Mouse (Mus musculus) hindbrain, embryonic 15.5 days (tissue): ENCODE data around the gene Ddx5. TPM values are rescaled to one million over a fixed set of nuclear protein-coding genes. Genes with fewer than 3 reads are reported as not detected.

Source experiments
- ATAC-seq: fragments of 200-750 bp; cut with Nextera tagmentation; 2 replicates; pipeline ENCODE4 v1.8.0; 2017; ENCODE audit warnings: low read depth, moderate number of reproducible peaks, moderate TSS enrichment; ENCODE audit not compliant: low FRiP score
- H3K27ac ChIP-seq: fragments of 300-500 bp; sonication (generic); replicated peaks from 2 replicates; pipeline ENCODE4 v1.5.1; 2015; ENCODE audit warnings: mild to moderate bottlenecking, inconsistent platforms
- H3K27me3 ChIP-seq: fragments of 300-500 bp; sonication (generic); 2 replicates; pipeline ENCODE4 v1.6.1; 2015; ENCODE audit warnings: control low read depth, inconsistent platforms
- H3K36me3 ChIP-seq: fragments of 300-500 bp; sonication (generic); 2 replicates; pipeline ENCODE4 v1.6.1; 2015; ENCODE audit warnings: control low read depth, inconsistent platforms
- H3K4me1 ChIP-seq: fragments of 300-500 bp; sonication (generic); replicated peaks from 2 replicates; pipeline ENCODE4 v1.6.1; 2015; ENCODE audit warnings: control low read depth, inconsistent platforms
- H3K4me2 ChIP-seq: fragments of 300-500 bp; sonication (generic); 2 replicates; pipeline ENCODE4 v1.6.1; 2015; ENCODE audit warnings: moderate library complexity, mild to moderate bottlenecking, inconsistent platforms
- H3K4me3 ChIP-seq: fragments of 300-500 bp; sonication (generic); 2 replicates; pipeline ENCODE4 v1.5.1; 2015; ENCODE audit warnings: mild to moderate bottlenecking, inconsistent platforms
- H3K9ac ChIP-seq: fragments of 300-500 bp; sonication (generic); 2 replicates; pipeline ENCODE4 v1.6.1; 2015; ENCODE audit warnings: inconsistent platforms
- H3K9me3 ChIP-seq: fragments of 300-500 bp; sonication (generic); 2 replicates; pipeline ENCODE4 v1.6.1; 2016; ENCODE audit warnings: control low read depth, inconsistent platforms
- WGBS: fragments of 180-500 bp; shearing (Covaris S2); methylation state at CpG from one replicate; pipeline ENCODE4 v1.1.7; 2015; 5-methylcytosine and 5-hydroxymethylcytosine counted together
- polyA plus RNA-seq: library from polyadenylated mRNA; unstranded; fragments of >200 nt; fragmentation: Nextera tagmentation; extraction: Ambion mirVana; gene quantifications from 2 replicates; pipeline ENCODE4 v1.2.1, GENCODE M21; 2015

Gene Ddx5
- polyA plus RNA-seq, 1 experiment from 2014 or later: 340 TPM

- Histone ChIP-seq H3K9me3 (no peaks in the 10 kb centered on the region), H3K4me2 (peak overlapping the region; percentile 79), H3K27me3 (no peaks in the 10 kb centered on the region), H3K27ac (no peak overlapping the region), H3K4me3 (no peak overlapping the region), H3K36me3 (peaks cover 47% of the 10 kb centered on the region), H3K9ac (no peak overlapping the region), H3K4me1 (peaks cover 23% of the 10 kb centered on the region)
- WGBS: 94% methylated on average over 7 of the region's 7 CpGs
- no peak for ATAC-seq
Observed at GRCm38 (mm10) chr11:106778132-106778531, 10.9 kb downstream of the Ddx5 start.

- Histone ChIP-seq H3K36me3 (peaks cover 47% of the 10 kb centered on the region), H3K27me3 (no peaks in the 10 kb centered on the region), H3K27ac (no peak overlapping the region), H3K4me1 (peaks cover 23% of the 10 kb centered on the region), H3K9ac (no peak overlapping the region), H3K4me2 (no peak overlapping the region), H3K4me3 (no peak overlapping the region), H3K9me3 (no peaks in the 10 kb centered on the region)
- ATAC-seq: no peak
- WGBS: 96% methylated on average over 3 of the region's 3 CpGs
Observed at GRCm38 (mm10) chr11:106777395-106777794, 11.6 kb downstream of the Ddx5 start.

DNA sequence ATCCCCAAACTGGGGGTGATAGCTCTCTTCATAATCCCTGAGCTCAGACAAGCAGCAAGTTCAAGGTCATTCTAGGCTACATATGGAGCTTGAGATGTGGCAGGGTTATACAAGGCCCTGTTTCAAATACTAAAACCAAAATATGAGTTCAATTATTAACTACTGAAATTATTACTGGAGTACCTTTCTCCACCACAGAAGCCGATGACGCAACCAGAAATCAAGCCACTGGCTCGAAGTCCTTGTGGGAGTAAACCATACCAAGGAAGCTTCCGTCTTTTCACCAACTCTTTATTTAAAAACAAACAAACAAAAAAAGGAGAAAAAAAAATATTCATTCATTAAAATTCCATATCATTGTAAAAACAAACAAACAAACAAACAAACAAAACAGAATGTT lies 12.0 kb downstream of the Ddx5 start:
- Histone ChIP-seq H3K36me3 (peaks cover 47% of the 10 kb centered on the region), H3K27me3 (no peaks in the 10 kb centered on the region), H3K9me3 (no peaks in the 10 kb centered on the region), H3K4me2 (no peak overlapping the region), H3K4me3 (no peak overlapping the region), H3K27ac (no peak overlapping the region), H3K9ac (no peak overlapping the region), H3K4me1 (peaks cover 23% of the 10 kb centered on the region)
- WGBS: 100% methylated on average over 4 of the region's 4 CpGs
- no peak for ATAC-seq

DNA sequence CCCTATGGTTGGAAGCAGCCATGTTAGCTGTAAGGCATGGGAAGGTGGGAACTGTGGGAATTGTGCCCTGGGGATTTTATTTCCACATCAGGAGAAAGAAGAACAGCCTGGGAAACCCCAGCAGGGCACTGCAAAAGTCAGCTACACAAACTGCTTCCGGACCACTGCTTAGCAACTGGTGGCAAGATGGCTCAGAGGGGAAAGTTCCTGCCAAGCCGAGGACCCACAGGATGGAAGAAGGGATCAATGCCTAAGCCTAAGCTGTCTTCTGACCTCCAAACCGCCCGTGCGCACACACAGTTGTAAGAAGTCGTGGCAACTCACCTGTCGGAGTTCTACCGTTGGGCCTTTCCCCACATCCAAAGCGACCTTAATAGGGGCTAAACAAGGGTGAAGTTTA lies 15.9 kb downstream of the Ddx5 start:
- ATAC-seq: no peak
- H3K4me1 ChIP-seq: peaks cover 8% of the 10 kb centered on the region; the same call in 1 of the 2 replicates
- no peak overlapping the region for H3K27ac ChIP-seq
- H3K9me3 ChIP-seq: no peaks in the 10 kb centered on the region
- 90% methylated on average over 9 of the region's 9 CpGs for WGBS
- H3K4me2 ChIP-seq: no peak overlapping the region
- H3K4me3 ChIP-seq: no peak overlapping the region
- no peaks in the 10 kb centered on the region for H3K27me3 ChIP-seq
- no peak overlapping the region for H3K9ac ChIP-seq
- peaks cover 60% of the 10 kb centered on the region for H3K36me3 ChIP-seq

DNA sequence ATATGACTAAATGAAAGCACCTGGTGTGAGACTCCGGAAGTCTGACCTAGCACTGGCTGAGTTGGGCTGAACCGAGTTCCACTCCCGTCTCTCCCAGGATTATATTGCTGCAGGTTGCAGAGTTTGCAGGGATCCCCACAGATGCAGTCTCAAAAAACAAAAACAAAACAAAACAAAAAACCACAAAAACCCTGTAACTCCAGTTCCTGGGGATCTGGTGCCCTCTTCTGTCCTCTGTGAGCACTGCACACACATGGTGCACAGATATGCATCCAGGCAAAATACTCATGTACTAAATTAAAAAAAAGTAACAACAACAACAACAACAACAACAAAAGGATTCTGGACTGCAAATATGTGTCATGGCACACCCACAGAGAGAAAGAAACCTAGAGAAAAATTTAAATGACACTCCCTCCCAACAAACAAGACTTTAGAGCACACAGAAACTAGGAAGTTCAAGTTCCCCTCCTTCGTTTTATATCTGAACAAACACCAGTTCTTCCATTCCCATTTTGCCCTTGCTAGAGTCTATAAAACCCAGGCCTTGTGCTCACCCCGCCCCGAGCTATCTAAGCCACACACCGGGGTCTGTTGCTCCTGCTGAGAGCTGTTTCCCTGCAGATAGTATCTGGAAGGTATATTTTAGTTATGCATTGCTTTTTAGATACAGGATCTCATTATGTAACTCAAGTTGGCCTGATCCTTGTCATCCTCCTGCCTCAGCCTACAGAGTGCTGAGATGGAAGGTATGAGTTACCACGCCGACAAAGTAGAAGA lies 18.6 kb downstream of the Ddx5 start:
- 96% methylated on average over 9 of the region's 9 CpGs for WGBS
- peaks cover 71% of the 10 kb centered on the region for H3K36me3 ChIP-seq

DNA sequence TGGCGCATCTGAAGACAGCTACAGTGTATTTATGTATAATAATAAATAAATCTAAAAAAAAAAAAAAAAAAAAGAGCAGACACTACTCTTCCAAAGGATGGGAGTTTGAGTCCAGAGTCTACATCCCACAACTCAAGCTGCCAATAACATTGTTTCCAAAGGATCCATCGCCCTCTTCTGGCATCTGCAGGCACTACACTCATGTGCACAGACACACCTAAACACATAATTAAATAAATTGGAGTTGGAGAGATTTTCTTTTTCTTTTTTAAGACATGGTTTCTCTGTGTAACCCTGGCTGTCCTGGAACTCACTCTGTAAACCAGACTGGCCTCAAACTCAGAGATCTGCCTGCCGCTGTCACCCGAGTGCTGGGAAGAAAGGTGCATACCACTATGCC lies 21.5 kb downstream of the Ddx5 start:
- 93% methylated on average over 4 of the region's 4 CpGs for WGBS
- ATAC-seq: no peak
- no peaks in the 10 kb centered on the region for H3K4me1 ChIP-seq
- H3K9me3 ChIP-seq: no peaks in the 10 kb centered on the region
- no peak overlapping the region for H3K4me3 ChIP-seq
- no peak overlapping the region for H3K9ac ChIP-seq
- no peak overlapping the region for H3K4me2 ChIP-seq
- H3K27me3 ChIP-seq: no peaks in the 10 kb centered on the region
- H3K27ac ChIP-seq: no peak overlapping the region
- H3K36me3 ChIP-seq: peaks cover 44% of the 10 kb centered on the region

More for the DNA sequence above, 18.6 kb downstream of the Ddx5 start:
- Histone ChIP-seq H3K27me3 (no peaks in the 10 kb centered on the region), H3K4me3 (no peak overlapping the region), H3K9ac (no peak overlapping the region), H3K4me2 (no peak overlapping the region), H3K9me3 (no peaks in the 10 kb centered on the region), H3K4me1 (no peaks in the 10 kb centered on the region), H3K27ac (no peak overlapping the region)
- ATAC-seq: no peak

DNA sequence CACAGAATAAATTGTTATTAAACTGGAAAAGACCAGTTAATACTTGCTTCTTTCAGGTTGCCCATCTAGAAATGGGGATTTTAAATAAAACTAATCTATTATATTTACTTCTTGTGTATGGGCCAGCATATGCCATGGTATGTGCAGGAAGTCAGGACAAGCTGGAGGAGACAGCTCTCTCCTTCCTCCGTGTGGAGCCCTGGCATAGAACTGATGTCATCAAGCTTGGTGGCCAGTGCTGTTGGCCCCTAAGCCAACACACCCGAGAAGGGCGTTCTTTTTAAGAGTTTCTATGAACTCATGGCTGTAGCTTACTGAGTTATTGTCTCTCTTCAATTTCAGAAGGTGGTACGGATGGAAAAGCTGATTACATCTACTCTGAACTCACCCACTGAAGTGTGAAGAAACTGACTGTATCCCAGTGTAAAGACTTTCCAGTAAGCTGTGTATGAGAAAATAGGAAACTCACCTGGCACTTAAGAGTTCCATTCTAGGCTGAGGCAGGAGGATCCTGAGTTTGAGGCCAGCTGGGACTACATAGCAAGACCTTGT lies 22.3 kb downstream of the Ddx5 start:
- H3K9me3 ChIP-seq: no peaks in the 10 kb centered on the region
- no peak overlapping the region for H3K27ac ChIP-seq
- 94% methylated on average over 4 of the region's 4 CpGs for WGBS
- no peaks in the 10 kb centered on the region for H3K4me1 ChIP-seq
- no peak overlapping the region for H3K4me3 ChIP-seq
- ATAC-seq: no peak
- H3K27me3 ChIP-seq: no peaks in the 10 kb centered on the region
- H3K9ac ChIP-seq: no peak overlapping the region
- H3K4me2 ChIP-seq: no peak overlapping the region
- H3K36me3 ChIP-seq: peaks cover 38% of the 10 kb centered on the region

DNA sequence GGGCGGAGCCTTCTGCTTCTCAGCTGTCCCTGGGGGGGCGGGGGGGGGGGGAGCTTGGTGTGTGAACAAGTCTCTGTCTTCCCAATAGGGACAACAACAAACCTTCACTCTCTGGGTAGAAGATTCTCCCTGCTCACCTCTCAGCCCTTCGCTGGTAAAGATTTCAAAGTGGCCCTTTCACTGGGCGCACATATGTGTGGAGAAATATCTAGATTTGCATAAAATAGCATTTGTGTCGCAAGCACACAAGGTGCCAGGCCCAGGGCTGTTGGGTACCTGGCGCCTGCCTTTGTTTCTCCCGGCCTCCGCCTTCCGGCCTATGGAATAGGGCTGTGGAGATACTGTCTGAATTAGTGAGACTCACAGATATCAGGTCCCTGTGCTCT lies 26.2 kb downstream of the Ddx5 start:
- H3K27ac ChIP-seq: no peak overlapping the region
- no peak overlapping the region for H3K4me3 ChIP-seq
- no peaks in the 10 kb centered on the region for H3K9me3 ChIP-seq
- ATAC-seq: no peak
- no peaks in the 10 kb centered on the region for H3K4me1 ChIP-seq
- 79% methylated on average over 9 of the region's 9 CpGs for WGBS
- H3K4me2 ChIP-seq: no peak overlapping the region
- no peaks in the 10 kb centered on the region for H3K27me3 ChIP-seq
- H3K9ac ChIP-seq: no peak overlapping the region
- peaks cover 11% of the 10 kb centered on the region for H3K36me3 ChIP-seq

- Histone ChIP-seq H3K36me3 (peaks cover 8% of the 10 kb centered on the region), H3K9ac (no peak overlapping the region), H3K4me3 (no peak overlapping the region), H3K4me2 (no peak overlapping the region), H3K4me1 (no peaks in the 10 kb centered on the region), H3K27ac (no peak overlapping the region), H3K9me3 (no peaks in the 10 kb centered on the region), H3K27me3 (no peaks in the 10 kb centered on the region)
- no peak for ATAC-seq
- 59% methylated on average over 5 of the region's 5 CpGs for WGBS
Observed at GRCm38 (mm10) chr11:106762139-106762799, 26.7 kb downstream of the Ddx5 start.

DNA sequence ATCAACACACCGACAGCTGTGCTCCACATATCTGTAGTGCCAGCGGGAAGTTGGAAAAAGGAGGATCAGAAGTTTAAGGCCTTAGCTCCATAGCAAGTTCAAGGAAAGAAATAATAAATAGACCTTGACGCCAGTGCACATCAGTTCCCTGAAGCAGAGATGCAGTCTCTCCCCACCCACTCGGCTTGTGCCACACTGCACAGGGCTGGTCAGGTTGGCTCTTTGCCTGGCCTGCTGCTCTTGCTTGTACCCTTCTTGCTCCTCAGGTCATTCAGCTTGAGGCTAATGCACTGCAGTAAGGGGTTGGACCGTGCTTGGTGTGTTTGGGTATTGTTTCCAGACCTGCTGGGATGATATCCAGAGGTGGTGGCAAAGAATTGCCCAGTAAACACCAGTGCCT lies 28.5 kb downstream of the Ddx5 start:
- ATAC-seq: no peak
- no peaks in the 10 kb centered on the region for H3K27me3 ChIP-seq
- H3K4me2 ChIP-seq: no peak overlapping the region
- H3K4me1 ChIP-seq: no peaks in the 10 kb centered on the region
- no peak overlapping the region for H3K9ac ChIP-seq
- no peak overlapping the region for H3K27ac ChIP-seq
- no peaks in the 10 kb centered on the region for H3K36me3 ChIP-seq
- H3K9me3 ChIP-seq: no peaks in the 10 kb centered on the region
- WGBS: 96% methylated on average over 5 of the region's 5 CpGs
- no peak overlapping the region for H3K4me3 ChIP-seq

- Histone ChIP-seq H3K27ac (no peak overlapping the region), H3K4me2 (no peak overlapping the region), H3K4me3 (no peak overlapping the region), H3K4me1 (no peaks in the 10 kb centered on the region), H3K9me3 (no peaks in the 10 kb centered on the region), H3K36me3 (no peaks in the 10 kb centered on the region), H3K27me3 (no peaks in the 10 kb centered on the region), H3K9ac (no peak overlapping the region)
- no peak for ATAC-seq
- 92% methylated on average over 3 of the region's 3 CpGs for WGBS
Observed at GRCm38 (mm10) chr11:106759028-106759427, 30.0 kb downstream of the Ddx5 start.

DNA sequence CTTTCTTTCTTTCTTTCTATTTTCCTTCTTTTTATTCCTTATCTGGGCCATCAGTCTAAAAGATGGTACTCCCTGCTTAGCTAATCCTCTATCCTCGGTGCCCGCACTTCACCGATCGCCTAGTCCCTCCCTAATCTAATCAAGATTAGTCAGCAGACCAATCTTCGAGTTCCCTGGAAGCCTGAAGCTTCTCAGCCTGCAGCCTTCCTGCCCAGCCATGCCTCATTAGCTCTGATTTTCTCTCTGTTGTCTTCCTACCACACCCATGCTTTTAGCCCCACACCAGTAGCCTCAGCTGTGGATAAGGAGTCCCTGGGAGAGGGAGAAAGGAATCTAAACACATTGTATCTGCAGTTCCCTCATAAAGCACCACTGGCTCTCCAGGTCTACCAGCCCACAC lies 33.4 kb downstream of the Ddx5 start:
- no peaks in the 10 kb centered on the region for H3K27me3 ChIP-seq
- H3K4me3 ChIP-seq: no peak overlapping the region
- H3K36me3 ChIP-seq: no peaks in the 10 kb centered on the region
- WGBS: 59% methylated on average over 5 of the region's 5 CpGs
- no peak overlapping the region for H3K4me2 ChIP-seq
- ATAC-seq: no peak
- H3K9ac ChIP-seq: no peak overlapping the region
- H3K9me3 ChIP-seq: no peaks in the 10 kb centered on the region
- H3K27ac ChIP-seq: no peak overlapping the region
- H3K4me1 ChIP-seq: no peaks in the 10 kb centered on the region
